25 mouse cellular contexts compared by ENCODE assay signal in the genomic region with DNA sequence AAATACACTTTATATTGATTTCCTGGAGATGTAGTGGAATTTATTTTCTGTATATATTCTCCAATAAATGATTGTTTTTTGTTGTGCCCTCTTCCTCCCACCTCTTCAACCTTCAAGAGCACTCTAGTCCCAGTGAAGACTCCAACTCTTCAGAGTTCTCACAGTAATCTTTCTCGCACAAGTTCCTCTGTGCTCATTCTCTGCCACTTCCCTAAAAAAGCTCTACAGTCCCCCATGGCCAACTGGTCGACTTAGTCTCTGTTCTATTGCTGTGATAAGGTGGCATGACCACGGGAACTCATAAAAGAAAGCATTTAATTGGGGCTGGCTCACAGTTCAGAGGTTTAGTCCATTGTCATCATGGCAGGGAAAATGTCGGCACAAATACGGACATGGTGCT.
DNase-seq lines count a peak whose midpoint lies in the region; ATAC-seq and TF ChIP-seq lines count a peak whose summit lies in the region.
"Had no signal": no experiment of that assay in that cellular context is flagged by ENCODE, and none has a peak within 500 bp of the region (broad histone marks: within the 10 kb centered on the region; RNA-seq: fewer than 3 reads in every experiment).

No protein-coding gene starts in this region.

- no peak for ATAC-seq in intestine, embryonic 14.5 days (replicated peaks; ENCODE audit: low FRiP score, low TSS enrichment, low read depth)
- no peak for ATAC-seq in intestine, postnatal 0 days
- ATAC-seq in common myeloid progenitor, adult 5-6 weeks (replicated peaks; ENCODE audit: low read depth, poor library complexity, severe bottlenecking), result peak; percentile 64; the same call in 1 of the 2 replicates
- peak; percentile 55; the same call in 1 of the 2 replicates for ATAC-seq in megakaryocyte progenitor cell, adult 5-6 weeks (replicated peaks; ENCODE audit: poor library complexity)
- ATAC-seq in neural tube, embryonic 15.5 days (ENCODE audit: low FRiP score), result no peak
- ATAC-seq: CD4-positive, CD25-positive, alpha-beta regulatory T cell, adult 4 months; forebrain, embryonic 15.5 days; hindbrain, embryonic 16.5 days; intestine, embryonic 16.5 days; Patski had no signal

- H3K36me3 ChIP-seq in intestine, embryonic 14.5 days (ENCODE audit: control insufficient read depth, insufficient read depth, low read length), result no peaks in the 10 kb centered on the region
- H3K36me3 ChIP-seq in intestine, postnatal 0 days (ENCODE audit: control insufficient read depth, insufficient read depth), result no peaks in the 10 kb centered on the region
- no peaks in the 10 kb centered on the region for H3K36me3 ChIP-seq in neural tube, embryonic 15.5 days
- H3K36me3 ChIP-seq: embryonic facial prominence, embryonic 10.5 days; embryonic facial prominence, embryonic 13.5 days; forebrain, embryonic 12.5 days; forebrain, embryonic 15.5 days; hindbrain, embryonic 12.5 days had no signal

- WGBS in intestine, embryonic 14.5 days, result 93% methylated on average over 5 of the region's 5 CpGs
- WGBS in intestine, postnatal 0 days, result 91% methylated on average over 5 of the region's 5 CpGs
- WGBS in neural tube, embryonic 15.5 days, result 88% methylated on average over 5 of the region's 5 CpGs

- H3K27me3 ChIP-seq in intestine, embryonic 14.5 days (replicated peaks; ENCODE audit: control insufficient read depth, insufficient read depth, low read length), result no peaks in the 10 kb centered on the region
- no peaks in the 10 kb centered on the region for H3K27me3 ChIP-seq in intestine, postnatal 0 days (replicated peaks; ENCODE audit: control insufficient read depth, insufficient read depth, low read length)
- no peaks in the 10 kb centered on the region for H3K27me3 ChIP-seq in neural tube, embryonic 15.5 days (replicated peaks)
- H3K27me3 ChIP-seq: embryonic facial prominence, embryonic 13.5 days; forebrain, embryonic 12.5 days; forebrain, embryonic 15.5 days; hindbrain, embryonic 12.5 days; Patski had no signal

- no peak overlapping the region for H3K27ac ChIP-seq in intestine, embryonic 14.5 days (ENCODE audit: low read depth)
- H3K27ac ChIP-seq in intestine, postnatal 0 days (ENCODE audit: low read depth, low read length), result no peak overlapping the region
- no peak overlapping the region for H3K27ac ChIP-seq in neural tube, embryonic 15.5 days (replicated peaks)
- H3K27ac ChIP-seq: embryonic facial prominence, embryonic 10.5 days; embryonic facial prominence, embryonic 13.5 days; forebrain, embryonic 12.5 days; forebrain, embryonic 15.5 days; heart, adult 2 months; hindbrain, embryonic 12.5 days had no signal

- no peak overlapping the region for H3K9ac ChIP-seq in intestine, embryonic 14.5 days (ENCODE audit: low read length)
- H3K9ac ChIP-seq in intestine, postnatal 0 days (ENCODE audit: low read depth, low read length), result no peak overlapping the region
- H3K9ac ChIP-seq in neural tube, embryonic 15.5 days (replicated peaks), result no peak overlapping the region
- H3K9ac ChIP-seq: embryonic facial prominence, embryonic 13.5 days; forebrain, embryonic 12.5 days; forebrain, embryonic 15.5 days; hindbrain, embryonic 12.5 days had no signal

- no peak overlapping the region for H3K4me3 ChIP-seq in intestine, embryonic 14.5 days (ENCODE audit: low read depth, low read length)
- H3K4me3 ChIP-seq in intestine, postnatal 0 days (ENCODE audit: low read depth, low read length), result no peak overlapping the region
- H3K4me3 ChIP-seq in neural tube, embryonic 15.5 days (replicated peaks), result no peak overlapping the region
- H3K4me3 ChIP-seq: embryonic facial prominence, embryonic 10.5 days; embryonic facial prominence, embryonic 13.5 days; erythroblast, embryonic 14.5 days; forebrain, embryonic 12.5 days; forebrain, embryonic 15.5 days; heart, adult 2 months; hindbrain, embryonic 12.5 days had no signal

- TF ChIP-seq CTCF in intestine, postnatal 0 days (IDR thresholded peaks at IDR 0.05; ENCODE audit: low read depth), result no peak

- DNase-seq in intestine, embryonic 14.5 days (ENCODE audit: low spot score), result peak; percentile 37
- no peak for DNase-seq in kidney, adult 8-10 months
- DNase-seq: adrenal gland, postnatal 10 days; cerebellum, adult 11 months; cerebellum, adult 2 months; cerebellum, adult 9-11 months; cerebellum, postnatal 25 days; embryo, embryonic 11 days; gastrocnemius, postnatal 14 days; heart, adult 2 months had no signal

- H3K4me2 ChIP-seq in intestine, embryonic 14.5 days (ENCODE audit: low read length), result no peak overlapping the region
- no peak overlapping the region for H3K4me2 ChIP-seq in intestine, postnatal 0 days (replicated peaks; ENCODE audit: low read depth)
- H3K4me2 ChIP-seq in neural tube, embryonic 15.5 days, result no peak overlapping the region
- H3K4me2 ChIP-seq: embryonic facial prominence, embryonic 13.5 days; forebrain, embryonic 12.5 days; forebrain, embryonic 15.5 days; heart, embryonic 11.5 days; hindbrain, embryonic 12.5 days had no signal

- H3K4me1 ChIP-seq in intestine, embryonic 14.5 days (replicated peaks; ENCODE audit: control insufficient read depth, insufficient read depth, low read length), result no peaks in the 10 kb centered on the region
- no peaks in the 10 kb centered on the region for H3K4me1 ChIP-seq in intestine, postnatal 0 days (replicated peaks; ENCODE audit: control insufficient read depth, insufficient read depth, low read length)
- H3K4me1 ChIP-seq in neural tube, embryonic 15.5 days, result no peaks in the 10 kb centered on the region
- H3K4me1 ChIP-seq: embryonic facial prominence, embryonic 10.5 days; embryonic facial prominence, embryonic 13.5 days; forebrain, embryonic 12.5 days; forebrain, embryonic 15.5 days; hindbrain, embryonic 12.5 days had no signal

- H3K9me3 ChIP-seq in intestine, embryonic 14.5 days (ENCODE audit: control insufficient read depth, low read length), result no peaks in the 10 kb centered on the region
- H3K9me3 ChIP-seq in intestine, postnatal 0 days (ENCODE audit: control insufficient read depth), result no peaks in the 10 kb centered on the region
- H3K9me3 ChIP-seq in neural tube, embryonic 15.5 days (replicated peaks), result no peaks in the 10 kb centered on the region
- H3K9me3 ChIP-seq: embryonic facial prominence, embryonic 10.5 days; embryonic facial prominence, embryonic 13.5 days; forebrain, embryonic 12.5 days; forebrain, embryonic 15.5 days; hindbrain, embryonic 12.5 days had no signal

Comparison
In these comparisons a context has a peak if more than half of its experiments do, and no peak if none do; other contexts are left out.
1. ATAC-seq: peak in common myeloid progenitor, adult 5-6 weeks (single experiment) and megakaryocyte progenitor cell, adult 5-6 weeks (single experiment); none in intestine, embryonic 14.5 days (single experiment), intestine, postnatal 0 days (single experiment) and neural tube, embryonic 15.5 days (single experiment).